Mouse (Mus musculus) G1E (cell line): Measurements from ENCODE around the gene St7.

Experiments
- CTCF ChIP-seq: IDR thresholded peaks from 2 replicates; pipeline ENCODE4 v1.5.1; 2012; ENCODE audit warnings: low read depth, low read length, inconsistent platforms, mixed read lengths
- GATA1 ChIP-seq: IDR thresholded peaks from 2 replicates; pipeline ENCODE4 v1.6.1; 2012; ENCODE audit warnings: borderline replicate concordance, low read length, inconsistent platforms, mixed read lengths
- POLR2AphosphoS5 ChIP-seq: IDR thresholded peaks from 2 replicates; pipeline ENCODE4 v1.6.1; 2012; ENCODE audit warnings: low read depth, low read length, inconsistent platforms; ENCODE audit not compliant: insufficient replicate concordance

GRCm38 (mm10) chr6:17828382-17828781, 135.6 kb downstream of the St7 start:
- TF ChIP-seq CTCF (no peak), GATA1 (no peak), POLR2AphosphoS5 (no peak)
